Mouse (Mus musculus) forebrain, postnatal 0 days (tissue): ENCODE results near the gene Camk1d. TPM values are rescaled to one million over a fixed set of nuclear protein-coding genes. Genes with fewer than 3 reads are reported as not detected.
"Not testable (repeated sequence)": the region's sequence is repeated elsewhere in the genome, so short reads cannot be mapped to it uniquely, and the experiment has no call there.

ENCODE experiments used
- ATAC-seq: fragments of 200-750 bp; cut with Nextera tagmentation; 2 replicates; pipeline ENCODE4 v1.8.0; 2017; ENCODE audit warnings: mild to moderate bottlenecking, moderate library complexity
- DNase-seq: peaks from one replicate; pipeline ENCODE4 v3.0.0-alpha.2; 2015
- H3K27ac ChIP-seq: fragments of 300-500 bp; sonication (generic); 2 replicates; pipeline ENCODE4 v1.5.1; 2014; ENCODE audit warnings: low read depth, mild to moderate bottlenecking, antibody characterized with exemption, low read length, moderate library complexity, mixed read lengths
- H3K27me3 ChIP-seq: fragments of 300-500 bp; sonication (generic); 2 replicates; pipeline ENCODE4 v1.6.1; 2014; ENCODE audit warnings: mild to moderate bottlenecking, low read length, mixed read lengths; ENCODE audit not compliant: insufficient read depth
- H3K36me3 ChIP-seq: fragments of 300-500 bp; sonication (generic); 2 replicates; pipeline ENCODE4 v1.6.1; 2014; ENCODE audit warnings: mild to moderate bottlenecking, moderate library complexity; ENCODE audit not compliant: insufficient read depth
- H3K4me1 ChIP-seq: fragments of 300-500 bp; sonication (generic); 2 replicates; pipeline ENCODE4 v1.6.1; 2014; ENCODE audit warnings: antibody characterized with exemption; ENCODE audit not compliant: insufficient read depth
- H3K4me2 ChIP-seq: fragments of 300-500 bp; sonication (generic); 2 replicates; pipeline ENCODE4 v1.6.1; 2014; ENCODE audit warnings: low read depth, mild to moderate bottlenecking, moderate library complexity
- H3K4me3 ChIP-seq: fragments of 300-500 bp; sonication (generic); 2 replicates; pipeline ENCODE4 v1.5.1; 2014; ENCODE audit warnings: low read depth, low read length, mixed read lengths
- H3K9ac ChIP-seq: fragments of 300-500 bp; sonication (generic); 2 replicates; pipeline ENCODE4 v1.6.1; 2014; ENCODE audit warnings: mild to moderate bottlenecking
- H3K9me3 ChIP-seq: fragments of 300-500 bp; sonication (generic); 2 replicates; pipeline ENCODE4 v1.6.1; 2016; ENCODE audit warnings: low read length
- CTCF ChIP-seq: sonication (generic); IDR thresholded peaks from 2 replicates; pipeline ENCODE4 v1.5.1; 2016; ENCODE audit warnings: antibody characterized with exemption, control low read depth, low read depth
- WGBS: fragments of 180-500 bp; shearing (Covaris S2); extraction: QIAGEN DNeasy Blood & Tissue Kit; methylation state at CpG from one replicate; pipeline ENCODE4 v1.1.7; 2014; 5-methylcytosine and 5-hydroxymethylcytosine counted together
- polyA plus RNA-seq: library from polyadenylated mRNA; unstranded; fragments of >200 nt; fragmentation: Nextera tagmentation; extraction: Ambion mirVana; gene quantifications from 2 replicates; pipeline ENCODE4 v1.2.1, GENCODE M21; 2015
- total RNA-seq: library from RNA; depleted of rRNA; stranded (reverse); fragments of >200 nt; gene quantifications from 2 replicates; pipeline ENCODE4 v1.2.3, GENCODE M21; 2014; rRNA removed

The Camk1d gene
- total and polyA plus RNA-seq, 2 experiments from 2014 or later, result 10.5 to 29.0 TPM

GRCm38 (mm10) chr2:5262279-5262678 lies 452.0 kb downstream of the Camk1d start:
- no peaks in the 10 kb centered on the region for H3K9me3 ChIP-seq
- H3K27ac ChIP-seq, result no peak overlapping the region
- H3K9ac ChIP-seq, result no peak overlapping the region
- no peaks in the 10 kb centered on the region for H3K4me1 ChIP-seq
- DNase-seq (peak; percentile 38), ATAC-seq (no peak; the same call in 1 of the 2 replicates)
- no peaks in the 10 kb centered on the region for H3K27me3 ChIP-seq
- no peaks in the 10 kb centered on the region for H3K36me3 ChIP-seq
- TF ChIP-seq CTCF, result no peak
- no peak overlapping the region for H3K4me2 ChIP-seq
- 42% methylated on average over 2 of the region's 2 CpGs for WGBS
- no peak overlapping the region for H3K4me3 ChIP-seq

DNA sequence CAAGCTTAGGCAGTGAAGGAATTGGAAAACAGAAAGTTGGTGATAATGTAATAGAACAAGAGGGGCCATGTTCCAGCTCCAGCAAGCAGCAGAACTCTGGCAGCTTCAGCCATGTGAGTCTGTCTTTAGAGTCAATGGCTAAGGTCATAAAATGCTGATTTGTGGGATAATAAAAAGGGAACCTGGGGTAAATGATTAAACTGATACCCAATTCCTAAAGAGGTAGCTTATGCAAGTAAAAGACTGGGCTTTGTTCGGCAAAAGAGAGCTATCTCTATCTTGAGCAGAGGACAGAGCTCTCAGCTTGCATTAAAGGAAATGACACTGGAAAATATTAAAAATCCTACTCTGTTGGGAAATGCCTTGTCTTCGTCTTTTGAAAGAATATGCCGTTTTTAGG lies 456.1 kb downstream of the Camk1d start:
- Histone ChIP-seq H3K27ac (no peak overlapping the region), H3K4me1 (no peaks in the 10 kb centered on the region), H3K9ac (no peak overlapping the region), H3K4me2 (no peak overlapping the region), H3K27me3 (no peaks in the 10 kb centered on the region), H3K9me3 (no peaks in the 10 kb centered on the region), H3K36me3 (no peaks in the 10 kb centered on the region), H3K4me3 (no peak overlapping the region)
- DNase-seq (no peak), ATAC-seq (no peak)
- 93% methylated on average over 3 of the region's 3 CpGs for WGBS
- no peak for TF ChIP-seq CTCF

GRCm38 (mm10) chr2:5249969-5250368 lies 464.3 kb downstream of the Camk1d start:
- no peak overlapping the region; the same call in 1 of the 2 replicates for H3K27ac ChIP-seq
- no peaks in the 10 kb centered on the region for H3K36me3 ChIP-seq
- H3K4me3 ChIP-seq, result no peak overlapping the region
- peak; percentile 93 for ATAC-seq
- peak; percentile 73 for TF ChIP-seq CTCF
- peak; percentile 94 for DNase-seq
- 46% methylated on average over 12 of the region's 12 CpGs for WGBS
- H3K9ac ChIP-seq, result no peak overlapping the region
- H3K9me3 ChIP-seq, result no peaks in the 10 kb centered on the region
- no peak overlapping the region for H3K4me2 ChIP-seq
- no peaks in the 10 kb centered on the region for H3K27me3 ChIP-seq
- H3K4me1 ChIP-seq, result no peaks in the 10 kb centered on the region

DNA sequence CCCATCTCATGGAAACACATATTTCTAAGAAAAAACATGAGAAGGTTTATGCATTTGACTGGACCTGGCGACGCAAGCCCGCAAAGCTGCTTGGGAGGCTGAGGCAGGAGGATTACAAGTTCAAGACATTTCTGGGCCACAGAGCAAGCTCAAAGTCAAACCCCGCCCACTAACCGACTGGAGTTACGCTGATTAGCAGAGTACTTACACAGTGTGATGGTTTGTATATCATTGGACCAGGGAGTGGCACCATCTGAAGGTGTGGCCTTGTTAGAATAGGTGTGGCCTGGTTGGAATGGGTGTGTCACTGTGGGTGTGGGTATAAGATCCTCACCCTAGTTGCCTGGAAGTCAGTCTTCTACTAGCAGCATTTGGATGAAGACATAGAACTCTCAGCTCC lies 465.1 kb downstream of the Camk1d start:
- not testable (repeated sequence) for H3K27me3 ChIP-seq, H3K9me3 ChIP-seq, H3K27ac ChIP-seq

More for the DNA sequence above, 465.1 kb downstream of the Camk1d start:
- DNase-seq, ATAC-seq, H3K4me1 ChIP-seq, H3K9ac ChIP-seq, H3K36me3 ChIP-seq, H3K4me3 ChIP-seq, H3K4me2 ChIP-seq: not testable (repeated sequence)
- WGBS, result 98% methylated on average over 6 of the region's 6 CpGs

Other genes starting within 250 kb of the Camk1d start
- 14.8 and 15.0 TPM in 2 replicates for gene Nudt5, start 130.5 kb upstream of the Camk1d start, total RNA-seq
- 11.2 and 12.2 TPM in 2 replicates for gene Nudt5, start 130.5 kb upstream of the Camk1d start, polyA plus RNA-seq
- gene Cdc123, start 130.6 kb upstream of the Camk1d start, total RNA-seq, result 78.2 and 107 TPM in 2 replicates
- gene Cdc123, start 130.6 kb upstream of the Camk1d start, polyA plus RNA-seq, result 191 and 226 TPM in 2 replicates
- gene Gm13199, start 148.4 kb upstream of the Camk1d start, total RNA-seq, result 0.31 and 2.8 TPM in 2 replicates
- gene Gm13199, start 148.4 kb upstream of the Camk1d start, polyA plus RNA-seq, result 0.28 and 0.38 TPM in 2 replicates
- 84.7 and 109 TPM in 2 replicates for gene Sec61a2, start 180.9 kb upstream of the Camk1d start, total RNA-seq
- 84.6 and 94.5 TPM in 2 replicates for gene Sec61a2, start 180.9 kb upstream of the Camk1d start, polyA plus RNA-seq
- 8.0 and 13.1 TPM in 2 replicates for gene Dhtkd1, start 228.3 kb upstream of the Camk1d start, total RNA-seq
- 2.1 and 3.7 TPM in 2 replicates for gene Dhtkd1, start 228.3 kb upstream of the Camk1d start, polyA plus RNA-seq
- 9.8 and 11.1 TPM in 2 replicates for gene Upf2, start 237.0 kb upstream of the Camk1d start, total RNA-seq
- 3.3 and 4.1 TPM in 2 replicates for gene Upf2, start 237.0 kb upstream of the Camk1d start, polyA plus RNA-seq